Mouse (Mus musculus): ENCODE measurements at regions not wholly inside any gene's neighbourhood (a gene's known extent, or its start where the extent isn't known, plus 50 kb on each side); places are given as distances from the start of the nearest gene placed in this dataset.

DNA sequence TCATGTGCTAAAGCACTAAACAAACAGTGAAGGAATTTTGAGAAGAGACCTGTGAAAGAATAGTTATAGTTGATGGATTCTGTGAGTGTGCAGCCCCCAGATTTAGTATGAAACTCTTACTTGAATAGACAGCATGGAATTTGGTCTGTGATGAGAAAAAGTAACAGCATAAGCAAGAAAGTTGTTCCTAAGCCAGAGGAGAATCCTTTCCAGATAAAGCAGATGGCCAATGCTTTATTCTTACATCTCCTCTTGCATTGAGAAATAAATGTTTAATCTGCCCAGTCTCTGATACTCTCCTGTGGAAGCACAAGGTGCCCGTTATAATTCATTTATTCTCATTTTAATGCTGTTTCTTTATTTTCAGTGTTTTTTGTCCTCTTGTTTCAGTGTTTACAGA, 263.5 kb downstream of the Tecrl start:
- DNase-seq (ENCODE audit: extremely low spot score in 1 of 2, low spot score in 1 of 2) = peak in 1 of 2 experiments; percentile 3

DNA sequence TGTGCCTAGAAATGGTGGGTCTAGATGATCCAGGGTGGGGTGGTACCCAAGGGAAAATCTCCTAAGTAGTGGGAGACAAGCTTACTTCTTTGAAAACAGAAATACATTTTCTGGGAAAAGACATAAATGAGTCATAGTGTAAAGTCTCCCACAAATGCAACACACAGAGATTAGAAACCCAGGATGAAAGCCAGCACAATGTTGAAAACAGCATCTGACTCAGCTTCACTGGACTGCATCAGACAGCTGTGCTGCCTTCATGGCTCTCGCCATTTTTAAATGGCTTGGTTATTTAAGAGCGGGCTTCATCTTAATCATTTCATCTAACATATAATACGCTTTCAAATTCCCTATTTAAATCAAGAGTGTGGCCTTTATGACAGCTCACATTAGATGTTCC, 300.2 kb downstream of the Tecrl start:
- peak; percentile 49 to 77 for DNase-seq (ENCODE audit: extremely low spot score in 1 of 2, low spot score in 1 of 2)

DNA sequence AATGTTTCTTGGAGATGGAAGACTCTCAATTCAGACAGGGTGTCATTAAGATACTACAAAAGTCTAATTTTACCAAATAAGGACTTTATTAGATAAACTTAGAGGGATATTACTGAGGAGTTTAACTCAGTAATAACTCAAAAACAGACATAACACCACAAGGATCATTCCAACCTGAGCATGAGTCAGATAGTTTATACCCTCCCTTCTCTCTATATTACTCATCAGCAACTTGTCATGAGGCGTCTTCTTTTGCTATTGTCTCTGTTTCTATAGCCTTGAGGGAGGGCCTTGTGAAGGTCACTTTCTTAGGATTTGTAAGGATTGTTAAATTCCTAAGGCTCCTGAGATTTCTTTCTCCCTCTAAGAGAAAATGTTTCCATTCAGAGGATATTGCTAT, 307.8 kb downstream of the Tecrl start:
- DNase-seq (ENCODE audit: extremely low spot score in 1 of 2, low spot score in 1 of 2) = no peak

DNA sequence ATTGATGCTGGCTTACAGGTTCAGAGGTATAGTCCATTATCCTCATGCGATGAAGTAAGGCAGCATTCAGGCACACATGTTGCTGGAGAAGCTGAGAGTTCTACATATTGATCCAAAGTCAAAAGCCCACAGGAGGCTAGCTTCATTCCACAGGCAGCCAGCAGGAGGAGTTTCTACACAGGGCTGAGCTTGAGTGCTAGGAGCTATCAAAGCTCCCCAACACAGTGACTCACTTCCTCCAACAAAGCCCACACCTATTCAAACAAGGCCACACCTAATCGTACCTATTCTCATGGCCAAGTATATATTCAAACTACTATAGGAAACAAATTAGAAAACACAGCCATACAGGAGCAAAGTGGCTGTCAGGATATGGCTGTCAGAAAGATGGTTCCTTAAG, 325.3 kb downstream of the Tecrl start:
- no peak for DNase-seq (ENCODE audit: extremely low spot score in 1 of 2, low spot score in 1 of 2)

DNA sequence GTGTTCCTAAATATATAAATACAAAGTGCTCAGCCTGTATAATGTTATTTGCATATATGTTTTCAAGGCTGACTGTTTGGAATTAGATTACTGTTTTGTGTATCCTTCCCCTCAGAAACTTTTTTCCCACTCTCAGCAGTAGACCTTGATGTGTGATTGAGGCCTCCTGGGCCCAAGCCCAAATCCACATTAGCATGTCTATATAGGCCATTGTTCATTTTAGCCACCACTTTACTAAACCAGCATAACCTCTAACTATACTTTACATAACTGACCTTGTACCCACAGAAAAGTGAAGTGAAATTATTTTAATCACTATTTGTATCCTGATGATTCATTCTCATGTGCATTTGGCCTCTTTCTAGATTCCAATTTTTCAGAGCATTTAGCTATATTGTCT, 349.0 kb downstream of the Tecrl start:
- no peak for DNase-seq (ENCODE audit: extremely low spot score in 1 of 2, low spot score in 1 of 2)

DNA sequence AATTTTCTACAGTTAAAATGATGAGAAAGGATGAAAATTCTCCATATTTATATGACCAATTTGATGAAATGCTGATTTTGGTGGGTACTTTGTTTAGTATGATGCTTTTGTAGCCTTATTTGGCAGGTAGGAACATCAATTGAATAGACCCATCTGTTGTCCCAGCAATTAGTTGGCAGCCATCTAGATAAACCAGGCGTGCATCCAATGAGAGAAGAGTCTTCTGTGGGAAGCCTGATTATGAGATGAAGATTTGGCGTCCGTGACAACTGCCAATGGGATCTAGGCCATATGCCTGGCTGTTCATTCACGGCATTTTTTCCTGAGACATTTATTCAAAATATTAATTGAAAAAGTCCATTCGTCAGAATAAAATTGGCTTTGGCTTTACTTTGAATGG, 365.9 kb downstream of the Tecrl start:
- DNase-seq (ENCODE audit: extremely low spot score in 1 of 2, low spot score in 1 of 2) = peak in 1 of 2 experiments; percentile 35

DNA sequence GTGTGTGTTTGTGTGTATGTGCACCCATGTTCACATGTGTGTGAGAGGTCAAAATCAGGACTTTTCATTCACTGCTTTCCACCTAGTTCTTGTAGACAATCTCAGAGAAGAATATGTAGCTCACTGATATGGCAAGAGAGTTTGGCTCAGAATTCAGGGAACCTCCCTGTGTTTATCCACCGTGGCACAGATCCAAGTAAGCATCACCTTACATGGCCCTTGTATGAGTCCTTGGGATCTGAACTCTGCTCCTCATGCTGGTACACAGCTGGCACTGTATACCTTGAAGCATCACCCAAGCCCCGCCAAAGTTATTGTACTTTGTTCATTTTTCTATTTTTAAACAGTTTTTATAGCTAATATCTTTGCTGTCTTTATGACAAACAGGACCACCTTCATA, 385.7 kb downstream of the Tecrl start:
- no peak for DNase-seq (ENCODE audit: extremely low spot score in 1 of 2, low spot score in 1 of 2)

DNA sequence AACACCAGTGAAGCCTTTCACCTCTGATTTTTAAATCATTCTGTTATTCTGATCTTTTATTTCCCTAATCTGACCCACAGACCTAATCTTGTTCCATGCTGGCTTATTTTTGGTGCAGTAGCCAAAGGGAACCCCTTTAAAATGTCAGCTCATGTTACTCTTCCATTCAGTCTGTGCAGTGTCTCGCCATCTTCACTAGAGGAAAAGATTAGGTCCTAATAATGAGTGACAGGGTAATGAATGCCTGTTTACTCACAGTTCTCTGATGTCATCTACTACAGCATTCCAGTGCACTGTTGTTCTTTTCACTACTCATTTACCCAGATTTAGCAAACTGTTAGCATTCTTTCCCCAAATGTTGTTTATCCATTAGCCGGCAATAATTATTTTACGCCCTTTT, 388.2 kb downstream of the Tecrl start:
- DNase-seq (ENCODE audit: extremely low spot score in 1 of 2, low spot score in 1 of 2) = no peak

DNA sequence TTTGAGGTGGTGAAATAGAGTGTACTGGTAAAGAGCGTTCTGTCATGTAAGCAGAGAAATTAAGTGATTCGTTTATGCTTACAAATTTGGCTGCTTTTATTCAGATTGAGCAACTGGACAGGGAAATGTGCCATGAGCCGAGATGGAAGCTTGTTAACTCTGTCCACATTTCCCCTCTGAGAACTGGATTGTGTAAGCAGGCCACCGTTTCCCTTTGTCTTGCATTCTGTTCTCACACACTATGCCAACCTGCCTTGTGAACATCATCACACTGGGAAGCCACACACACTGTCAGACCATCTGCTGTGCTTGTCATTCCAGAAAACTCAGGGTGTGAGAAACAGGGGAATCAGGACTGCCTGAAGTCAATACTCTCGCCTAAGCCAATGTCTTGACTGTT, 388.8 kb downstream of the Tecrl start:
- peak in 1 of 2 experiments; percentile 30 for DNase-seq (ENCODE audit: extremely low spot score in 1 of 2, low spot score in 1 of 2)

DNA sequence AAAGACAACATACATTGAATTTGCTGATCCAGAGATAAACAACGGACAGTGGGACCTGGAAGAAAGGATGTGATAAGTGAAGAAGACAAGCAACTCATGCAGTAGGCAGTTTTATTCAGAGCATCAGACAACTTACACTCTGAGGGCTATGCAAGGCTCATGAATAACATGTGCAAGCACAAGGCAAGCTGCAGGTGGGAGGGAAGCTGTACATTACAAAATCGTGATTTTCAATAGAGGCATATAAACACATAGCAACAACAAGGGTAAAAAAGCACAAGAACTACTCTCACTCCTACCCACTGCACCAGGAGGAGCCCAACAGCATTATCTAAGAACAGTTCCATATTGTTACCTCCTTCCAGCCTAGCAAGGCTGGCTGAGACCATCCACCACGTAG, 390.5 kb downstream of the Tecrl start:
- DNase-seq (ENCODE audit: extremely low spot score in 1 of 2, low spot score in 1 of 2) = peak in 1 of 2 experiments; percentile 8

DNA sequence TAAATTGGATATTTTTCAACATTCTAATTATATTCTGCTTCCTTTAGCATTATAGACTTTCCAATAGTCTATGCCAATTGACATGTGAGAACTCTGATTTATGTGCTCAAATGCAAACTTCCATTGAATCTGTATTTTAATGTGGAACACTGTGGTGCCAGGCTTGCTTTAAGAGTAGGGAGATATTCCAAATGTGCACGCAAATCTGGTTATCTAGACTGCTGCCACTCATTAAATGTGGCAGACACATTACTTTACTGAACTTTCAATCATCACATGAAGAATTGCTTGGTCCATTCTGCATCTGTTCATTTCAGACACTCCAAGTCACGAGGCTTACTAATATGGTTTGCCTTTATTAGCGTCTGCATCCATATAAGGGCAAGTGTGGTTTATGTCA, 399.0 kb downstream of the Tecrl start:
- no peak for DNase-seq (ENCODE audit: extremely low spot score in 1 of 2, low spot score in 1 of 2)

DNA sequence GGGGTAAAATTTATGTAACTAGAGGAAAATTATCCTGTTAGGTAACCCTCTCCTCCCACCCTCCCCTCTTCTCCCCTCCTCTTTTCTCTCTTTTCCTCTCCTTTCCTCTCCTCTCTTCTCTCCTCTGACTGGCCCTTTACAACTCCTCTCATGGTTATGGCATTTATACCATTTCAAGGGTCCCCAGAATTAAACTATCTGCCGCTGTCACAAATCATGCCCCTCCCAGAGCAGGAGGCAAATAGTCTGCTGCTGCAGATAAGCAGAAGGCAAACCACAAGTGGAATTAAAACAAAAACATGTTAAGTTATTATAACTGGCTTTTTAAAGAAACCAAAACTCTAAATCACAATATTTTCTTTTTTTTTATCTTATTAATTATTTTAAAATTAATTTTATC, 407.9 kb downstream of the Tecrl start:
- no peak for DNase-seq (ENCODE audit: extremely low spot score in 1 of 2, low spot score in 1 of 2)

DNA sequence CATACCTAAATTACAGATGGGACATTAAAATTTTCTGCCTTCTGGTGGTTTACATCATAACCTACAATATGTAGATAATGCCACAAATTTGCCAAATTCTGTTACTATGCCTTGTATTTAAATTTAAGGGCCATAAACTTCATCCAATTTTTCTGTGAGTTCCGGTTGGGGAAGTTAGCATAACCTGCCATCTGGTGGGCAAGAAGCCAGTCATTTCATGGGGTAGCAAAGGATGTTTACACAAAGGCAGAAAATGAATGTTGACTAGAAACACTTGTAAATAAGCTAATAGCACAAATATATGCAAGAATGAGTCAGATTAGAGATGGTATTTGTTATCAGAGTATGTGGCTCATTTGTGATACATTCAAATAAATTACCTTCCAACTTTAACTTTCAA, 415.2 kb downstream of the Tecrl start:
- no peak for DNase-seq (ENCODE audit: extremely low spot score in 1 of 2, low spot score in 1 of 2)

DNA sequence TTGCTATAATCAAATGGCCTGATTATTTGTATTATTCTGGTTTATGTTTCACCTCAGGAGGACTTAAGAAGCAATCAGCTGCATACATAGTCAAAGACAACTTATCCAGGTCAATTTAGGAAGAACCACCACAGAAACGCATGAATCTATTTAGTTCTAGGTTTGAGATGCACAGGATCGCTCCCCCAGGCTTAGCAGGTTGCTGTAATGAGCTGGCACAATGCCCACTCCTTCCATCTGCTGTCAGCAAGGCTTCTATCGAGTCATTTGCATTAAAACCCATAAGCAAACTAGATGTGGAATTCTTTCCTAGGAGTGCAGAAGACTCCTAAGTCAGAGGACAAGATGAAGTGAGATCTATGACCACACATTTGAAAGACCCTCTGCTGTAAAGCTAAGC, 455.6 kb downstream of the Tecrl start:
- DNase-seq (ENCODE audit: extremely low spot score in 1 of 2, low spot score in 1 of 2) = peak; percentile 53 to 79

DNA sequence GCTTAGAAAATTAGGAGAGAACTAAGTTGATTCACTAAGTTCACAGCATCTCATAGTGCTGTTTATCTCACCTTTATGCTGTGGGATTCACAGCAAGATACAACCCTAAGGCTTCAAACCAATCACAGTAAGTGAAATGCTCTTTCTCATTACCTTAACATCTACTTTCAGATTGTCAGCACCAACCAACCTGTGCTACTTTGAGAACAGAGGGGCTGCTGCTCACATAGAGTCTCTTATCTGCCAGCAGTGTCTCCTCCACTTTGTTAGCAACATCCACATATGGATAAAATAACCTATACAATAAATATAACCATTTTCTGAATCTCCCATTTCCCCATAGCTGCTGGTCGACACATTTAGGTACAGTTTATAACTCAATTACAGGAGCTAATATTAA, 456.1 kb downstream of the Tecrl start:
- peak in 1 of 2 experiments; percentile 9 for DNase-seq (ENCODE audit: extremely low spot score in 1 of 2, low spot score in 1 of 2)

DNA sequence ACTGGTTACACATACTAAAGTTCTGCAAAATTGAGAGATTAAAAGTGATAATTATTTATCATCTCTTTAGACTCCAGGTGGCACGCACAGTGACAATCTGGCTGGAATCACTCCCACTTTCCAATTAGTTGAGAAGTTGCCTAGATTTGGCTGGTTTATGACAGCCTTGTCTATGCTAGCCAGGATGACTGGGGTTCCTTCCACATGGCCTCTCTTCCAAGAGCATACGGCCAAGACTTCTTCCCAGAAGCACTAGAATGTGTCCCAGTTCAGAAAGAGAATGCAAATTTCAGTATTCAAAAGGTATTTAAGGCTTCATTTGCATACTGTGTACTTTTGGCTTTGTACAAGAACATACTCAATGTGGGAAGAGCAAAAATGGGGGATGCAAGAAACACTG, 456.6 kb downstream of the Tecrl start:
- peak; percentile 22 to 35 for DNase-seq (ENCODE audit: extremely low spot score in 1 of 2, low spot score in 1 of 2)

DNA sequence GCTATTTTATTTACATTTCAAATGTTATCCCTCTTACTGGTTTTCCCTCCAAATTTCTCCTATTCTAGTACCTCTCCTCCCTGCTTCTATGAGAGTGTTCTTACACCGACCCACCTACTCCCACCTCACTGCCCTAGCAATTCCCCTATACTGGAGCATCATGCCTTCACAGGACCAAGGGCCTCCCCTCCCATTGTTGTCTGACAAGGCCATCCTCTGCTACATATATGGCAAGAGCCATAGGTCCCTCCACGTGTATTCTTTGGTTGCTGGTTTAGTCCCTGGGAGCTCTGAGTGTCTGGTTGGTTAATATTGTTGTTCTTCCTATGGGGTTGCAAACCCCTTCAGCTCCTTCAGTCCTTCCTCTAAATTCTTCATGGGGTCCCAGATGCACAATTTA, 485.7 kb downstream of the Tecrl start:
- DNase-seq (ENCODE audit: extremely low spot score in 1 of 2, low spot score in 1 of 2) = no peak

DNA sequence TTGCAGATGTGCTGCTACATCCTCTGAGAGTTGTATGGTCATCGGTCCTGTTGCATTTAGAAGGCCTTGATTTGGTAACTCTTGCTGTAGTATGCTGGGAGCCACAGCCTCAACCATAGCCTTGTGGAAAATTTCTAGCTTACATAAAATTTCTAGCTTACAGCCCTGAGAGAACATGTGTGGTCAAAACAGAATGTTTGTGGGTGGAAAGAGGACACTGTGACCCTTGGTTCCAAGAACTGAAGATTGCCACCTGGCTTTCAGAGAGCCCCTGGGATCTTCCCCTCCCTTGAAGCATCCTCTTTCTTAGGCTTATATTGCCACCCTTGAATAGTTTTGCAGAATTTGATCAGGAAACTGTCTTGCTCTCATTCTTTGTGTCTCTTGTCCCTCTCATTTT, 490.6 kb downstream of the Tecrl start:
- DNase-seq (ENCODE audit: extremely low spot score in 1 of 2, low spot score in 1 of 2) = no peak

DNA sequence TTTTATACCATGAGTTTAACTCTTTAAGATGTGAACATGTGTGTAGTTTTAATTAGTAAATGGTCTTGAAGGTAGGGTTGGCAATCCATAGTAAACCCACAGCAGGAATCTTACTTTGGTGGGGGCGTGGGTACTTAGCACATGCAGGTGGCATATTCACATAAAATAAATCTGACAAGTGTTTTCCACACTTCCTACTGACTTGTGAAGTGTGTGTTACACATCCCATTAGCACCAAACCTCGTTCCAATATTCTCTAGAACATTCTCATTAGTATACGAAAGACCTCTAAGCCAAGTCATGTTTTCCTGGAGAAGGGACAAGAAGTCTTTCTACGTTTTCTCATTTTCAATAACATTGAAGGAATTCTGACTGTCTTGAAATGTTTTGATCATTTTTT, 529.7 kb downstream of the Tecrl start:
- DNase-seq (ENCODE audit: extremely low spot score in 1 of 2, low spot score in 1 of 2) = peak; percentile 3 to 17

DNA sequence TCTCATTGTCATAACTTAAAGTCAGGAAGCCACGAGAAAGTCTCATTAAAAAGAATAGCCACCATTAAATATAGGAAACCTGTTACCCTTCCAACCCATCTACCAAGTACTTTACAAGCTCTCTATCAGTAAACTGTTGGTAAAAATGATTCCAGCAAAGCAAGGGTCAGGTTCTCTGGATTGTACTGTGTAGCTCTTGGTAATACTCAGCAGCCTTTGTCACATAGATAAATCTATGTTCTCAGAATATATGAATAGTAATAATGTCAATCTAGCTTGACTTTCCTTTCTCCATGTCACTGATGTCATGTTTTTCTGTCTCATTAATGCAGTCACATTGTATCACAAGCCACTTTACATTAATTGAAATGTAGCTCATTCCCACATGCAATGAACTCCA, 561.8 kb downstream of the Tecrl start:
- no peak for DNase-seq (ENCODE audit: extremely low spot score in 1 of 2, low spot score in 1 of 2)
